Mouse (Mus musculus) left cerebral cortex, adult 9 months (tissue): ENCODE data around the gene Dyrk1b.
"Not testable (repeated sequence)": the region's sequence is repeated elsewhere in the genome, so short reads cannot be mapped to it uniquely, and the experiment has no call there.

Experiments
- DNase-seq, 2 experiments: peaks; one replicate each; pipeline ENCODE4 v3.0.0; 2022; ENCODE audit warnings: low spot score in 2 of 2

Gene Dyrk1b

GRCm38 (mm10) chr7:28179228-28179627, at the start of gene Dyrk1b:
Gene Dyrk1b (plus strand): TSS chr7:28179469.
- peak; percentile 94 to 99 for DNase-seq

GRCm38 (mm10) chr7:28137613-28138012, 41.7 kb upstream of the Dyrk1b start:
- DNase-seq: peak in 1 of 2 experiments; percentile 48

DNA sequence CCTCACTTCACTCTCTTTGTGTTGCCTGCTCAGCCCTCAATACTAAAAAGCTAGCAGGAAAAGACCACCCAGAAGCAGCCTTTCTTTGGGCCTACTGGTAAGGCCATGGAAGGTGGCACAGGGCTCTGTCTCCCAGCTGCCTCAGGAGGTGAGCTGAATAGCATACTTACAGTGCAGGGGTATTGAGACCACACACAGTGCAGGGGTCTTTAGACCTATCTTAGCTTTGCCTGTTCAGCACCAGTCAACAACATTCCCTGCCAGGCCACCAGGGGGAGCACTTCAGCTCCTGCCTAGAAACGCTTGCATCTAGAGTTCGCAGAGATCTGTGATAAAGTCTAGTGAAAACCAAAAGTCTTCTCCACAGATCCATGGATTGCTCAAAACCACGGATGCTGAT, 31.0 kb upstream of the Dyrk1b start:
- DNase-seq: peak in 1 of 2 experiments; percentile 46

DNA sequence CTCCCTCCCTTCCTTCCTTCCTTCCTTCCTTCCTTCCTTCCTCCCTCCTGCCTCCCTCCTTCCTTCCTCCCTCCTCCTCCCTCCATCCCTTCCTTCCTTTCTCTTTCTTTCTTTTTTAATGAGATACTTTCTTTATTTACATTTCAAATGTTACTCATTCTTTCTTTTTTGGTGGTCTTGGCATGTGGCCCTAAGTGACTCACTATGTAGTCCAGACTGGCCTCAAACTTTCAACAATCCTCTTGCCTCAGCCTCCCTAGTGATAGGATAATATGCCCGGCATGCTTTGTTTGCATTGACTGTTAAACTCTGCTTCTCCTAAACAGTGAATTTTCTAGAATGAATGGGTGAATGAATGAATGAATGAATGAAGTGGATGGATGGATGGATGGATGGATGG, 29.4 kb upstream of the Dyrk1b start:
- DNase-seq: no peak

DNA sequence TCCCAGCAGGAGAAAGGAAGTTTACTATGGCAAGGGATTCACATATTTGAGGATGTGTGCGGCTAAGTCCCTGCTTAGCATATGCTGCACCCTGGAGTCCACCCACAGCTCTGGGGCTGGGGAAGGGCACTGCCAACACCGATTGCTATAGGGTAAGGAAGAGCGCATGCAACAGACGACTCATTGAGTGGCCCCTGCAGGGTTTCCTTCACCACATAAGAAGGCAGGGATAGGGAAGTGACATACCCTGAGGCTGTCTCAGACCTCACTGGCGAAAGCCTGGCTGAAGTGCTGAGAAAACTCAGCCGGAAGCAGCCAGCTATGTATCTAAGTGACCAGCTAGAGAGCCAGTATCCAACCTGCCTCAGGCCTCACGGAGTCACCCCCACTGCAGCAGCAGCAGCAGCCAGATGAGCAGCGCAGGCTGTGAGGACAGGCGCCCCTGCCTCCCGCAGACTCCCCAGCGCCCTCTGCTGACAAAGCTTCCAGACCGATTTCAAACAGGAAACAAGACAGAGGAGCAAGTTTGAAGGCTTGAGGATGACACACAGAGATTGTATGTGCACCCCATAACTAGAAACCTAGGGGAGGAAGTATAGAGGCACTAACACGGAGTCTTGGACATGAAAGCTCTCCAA, 27.6 kb upstream of the Dyrk1b start:
- peak in 1 of 2 experiments; percentile 44 for DNase-seq

DNA sequence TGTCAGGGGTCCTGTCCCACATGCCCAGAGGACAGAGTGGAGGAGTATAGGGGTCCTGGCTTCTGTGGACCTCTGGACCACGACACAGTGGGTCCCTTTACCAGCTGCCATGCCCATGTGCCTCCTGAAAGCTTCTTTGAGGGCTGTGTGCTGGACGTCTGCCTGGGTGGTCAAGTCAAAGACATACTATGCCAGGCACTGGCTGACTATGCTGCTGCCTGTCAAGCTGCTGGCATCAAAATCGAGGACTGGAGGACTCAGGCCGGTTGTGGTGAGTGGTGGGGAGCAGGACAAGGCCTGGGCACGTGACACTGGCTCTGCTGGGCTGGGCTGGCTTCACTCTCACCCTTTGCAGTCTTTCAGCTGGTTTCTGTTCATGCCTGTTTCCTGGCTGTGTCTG, 25.7 kb upstream of the Dyrk1b start:
- DNase-seq: not testable (repeated sequence)

DNA sequence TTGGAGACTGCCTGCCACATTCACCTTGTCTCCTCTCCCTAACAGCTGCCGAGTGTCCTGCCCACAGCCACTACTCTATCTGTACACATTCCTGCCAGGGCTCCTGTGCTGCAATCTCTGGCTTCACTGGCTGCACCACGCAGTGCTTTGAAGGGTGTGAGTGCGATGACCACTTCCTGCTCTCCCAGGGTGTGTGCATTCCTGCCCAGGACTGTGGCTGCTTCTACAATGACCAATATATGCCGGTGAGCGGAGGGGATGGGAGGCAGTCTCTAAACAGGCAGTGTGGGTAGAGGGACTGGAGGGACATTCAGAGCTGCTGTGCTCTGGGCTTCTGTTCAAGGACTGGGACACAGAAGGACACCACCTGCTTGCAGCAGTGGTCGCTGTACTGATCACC, 20.0 kb upstream of the Dyrk1b start:
- DNase-seq: no peak

DNA sequence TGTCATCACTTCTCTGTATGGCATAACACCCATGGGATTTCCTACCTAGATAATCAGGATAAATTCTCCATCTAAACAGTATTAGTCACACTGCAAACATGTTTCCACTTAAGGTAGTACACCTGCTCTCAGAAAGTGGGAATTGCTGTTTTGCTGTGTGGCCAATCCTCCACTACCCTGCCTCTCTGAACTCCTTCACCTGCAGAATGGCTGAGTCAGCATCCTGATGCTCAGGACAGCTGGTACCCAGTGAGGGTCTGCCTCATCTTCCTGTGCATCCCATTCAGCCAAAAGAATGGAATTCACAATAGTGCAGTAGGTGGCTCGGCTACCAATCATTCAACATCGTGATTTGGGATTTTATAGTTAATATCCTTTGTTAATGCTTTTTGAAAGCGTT, 19.4 kb upstream of the Dyrk1b start:
- DNase-seq: no peak

DNA sequence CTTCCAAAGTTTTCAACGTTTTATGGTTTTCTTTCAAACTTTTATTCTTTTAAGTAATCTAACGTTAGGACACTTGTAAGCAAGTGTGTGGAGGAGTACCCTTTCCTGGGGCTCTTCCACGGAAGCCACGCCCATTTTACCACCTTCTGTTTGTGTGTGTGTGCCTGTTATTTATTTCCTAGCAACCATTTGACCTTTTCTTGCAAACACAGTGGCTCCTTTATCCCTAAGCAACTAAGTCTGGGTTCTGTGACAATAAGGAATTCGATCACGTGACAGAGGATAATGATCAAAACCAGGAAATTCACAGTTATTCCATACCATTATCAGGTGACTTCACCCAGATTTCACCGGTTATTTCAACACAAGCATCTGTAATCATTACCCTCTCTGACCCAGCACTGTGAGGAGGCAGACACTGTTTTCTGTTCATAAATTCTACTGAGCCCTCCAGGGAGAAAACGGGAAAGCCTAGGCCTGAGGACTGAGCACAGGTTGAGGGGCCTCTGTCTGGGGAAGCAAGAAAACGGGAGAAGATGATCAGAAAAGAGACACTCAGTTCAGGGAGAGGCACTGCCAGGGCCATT, 18.0 kb upstream of the Dyrk1b start:
- DNase-seq: no peak

- no peak for DNase-seq
Observed at GRCm38 (mm10) chr7:28165406-28165805, 13.9 kb upstream of the Dyrk1b start.

- peak in 1 of 2 experiments; percentile 60 for DNase-seq
Observed at GRCm38 (mm10) chr7:28168320-28169115, 10.8 kb upstream of the Dyrk1b start.

DNA sequence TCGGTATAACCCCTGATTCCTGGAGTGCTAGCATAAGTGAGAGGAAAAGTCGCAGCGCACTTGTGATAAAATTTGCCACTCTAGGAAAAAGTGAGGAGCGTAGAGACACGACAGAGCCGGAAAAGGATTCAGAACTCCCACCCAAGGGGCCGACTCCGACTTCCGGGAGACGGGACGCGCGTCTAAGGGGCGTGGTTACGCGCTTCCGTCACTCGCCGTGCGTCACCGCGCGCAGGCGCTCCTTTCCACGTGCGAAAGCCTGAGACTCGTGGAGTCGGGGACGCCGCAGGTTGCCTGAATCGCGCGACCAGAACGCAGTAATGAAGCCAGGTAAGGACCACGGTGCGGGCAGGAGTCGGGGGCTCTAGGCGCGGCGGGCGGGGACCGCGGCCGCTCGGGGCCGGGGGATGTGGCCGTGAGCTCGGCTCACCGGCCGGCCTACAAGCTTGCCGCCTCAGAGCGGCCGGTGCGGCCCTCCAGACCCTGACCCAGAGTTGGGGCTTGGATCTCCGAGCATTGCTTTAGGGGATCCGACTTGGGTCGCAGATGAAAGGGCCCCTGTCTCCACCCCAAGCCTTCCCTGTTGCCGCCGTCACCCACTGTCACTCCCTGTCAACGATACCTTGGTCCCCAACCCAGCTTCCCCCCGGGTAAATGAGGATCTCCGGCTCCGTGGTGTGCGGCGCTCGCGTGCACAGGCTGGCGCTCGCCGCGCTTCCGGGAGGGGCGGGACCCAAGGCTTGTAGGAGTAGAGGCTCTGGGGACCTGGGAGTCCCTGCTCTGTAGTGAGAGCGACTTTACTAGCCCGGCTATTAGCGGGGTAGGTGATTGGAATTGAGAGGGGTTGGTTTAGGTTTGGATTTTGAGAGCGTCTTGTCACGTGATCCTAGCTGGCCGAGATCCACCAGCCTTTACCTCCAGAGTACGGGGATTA, 9.5 kb upstream of the Dyrk1b start, which contains the start of gene Fbl:
Fbl (plus strand) TSS at position 222 of the 934 bp plus-strand sequence.
- DNase-seq: peak; percentile 76 to 91

GRCm38 (mm10) chr7:28175358-28175757, 3.9 kb upstream of the Dyrk1b start:
- DNase-seq: no peak

- peak; percentile 89 to 95 for DNase-seq
Observed at GRCm38 (mm10) chr7:28179741-28180377, 590 bp downstream of the Dyrk1b start.

- no peak for DNase-seq
Observed at GRCm38 (mm10) chr7:28180890-28181289, 1.6 kb downstream of the Dyrk1b start.

- DNase-seq: no peak
Observed at GRCm38 (mm10) chr7:28181376-28181775, 2.1 kb downstream of the Dyrk1b start.

- DNase-seq: no peak
Observed at GRCm38 (mm10) chr7:28182320-28182719, 3.1 kb downstream of the Dyrk1b start.

DNA sequence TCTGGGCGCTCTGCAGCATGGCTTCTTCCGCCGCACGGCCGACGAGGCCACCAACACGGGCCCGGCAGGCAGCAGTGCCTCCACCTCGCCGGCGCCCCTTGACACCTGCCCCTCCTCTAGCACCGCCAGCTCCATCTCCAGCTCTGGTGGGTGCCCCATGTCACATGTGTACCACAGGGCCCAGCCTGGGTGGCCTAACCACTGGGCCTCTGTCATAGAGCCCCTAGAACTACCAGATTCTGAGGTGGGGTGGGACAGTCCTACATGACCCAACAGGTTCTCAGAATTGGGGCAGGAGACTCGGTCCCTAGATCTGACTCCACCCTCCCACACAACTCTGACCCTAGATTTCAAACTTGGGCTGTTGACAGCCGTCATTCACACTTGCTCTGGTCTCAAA, 6.6 kb downstream of the Dyrk1b start:
- no peak for DNase-seq

- DNase-seq: no peak
Observed at GRCm38 (mm10) chr7:28186631-28187030, 7.4 kb downstream of the Dyrk1b start.

GRCm38 (mm10) chr7:28191489-28191888, 12.2 kb downstream of the Dyrk1b start:
- no peak for DNase-seq

- DNase-seq: no peak
Observed at GRCm38 (mm10) chr7:28191903-28192302, 12.6 kb downstream of the Dyrk1b start.
